Mouse (Mus musculus) thymus, adult 2 months (tissue): ENCODE measurements around the gene E130309D02Rik. TPM values are rescaled to one million over a fixed set of nuclear protein-coding genes. Genes with fewer than 3 reads are reported as not detected.

ENCODE experiments used
- DNase-seq: peaks from one replicate; pipeline ENCODE4 v3.0.0; 2021
- H3K27ac ChIP-seq: fragments of 200-500 bp; 2 replicates; pipeline ENCODE4 v1.5.1; 2012; ENCODE audit warnings: low read length, control low read depth; ENCODE audit not compliant: control insufficient read depth, insufficient read depth
- H3K27me3 ChIP-seq: fragments of 200-500 bp; 2 replicates; pipeline ENCODE4 v1.6.1; 2012; ENCODE audit warnings: mild to moderate bottlenecking, low read length, moderate library complexity, mixed read lengths; ENCODE audit not compliant: control insufficient read depth, insufficient read depth
- H3K36me3 ChIP-seq: fragments of 200-500 bp; 2 replicates; pipeline ENCODE4 v1.6.1; 2012; ENCODE audit warnings: mild to moderate bottlenecking, low read length, moderate library complexity; ENCODE audit not compliant: control insufficient read depth, insufficient read depth
- H3K4me1 ChIP-seq: fragments of 200-500 bp; replicated peaks from 2 replicates; pipeline ENCODE4 v1.6.1; 2012; ENCODE audit warnings: low read length; ENCODE audit not compliant: control insufficient read depth, insufficient read depth
- H3K4me3 ChIP-seq: fragments of 200-500 bp; 2 replicates; pipeline ENCODE4 v1.5.1; 2012; ENCODE audit warnings: mild to moderate bottlenecking, low read length, control low read depth, moderate library complexity; ENCODE audit not compliant: control insufficient read depth, insufficient read depth
- CTCF ChIP-seq: fragments of 200-500 bp; IDR thresholded peaks from 2 replicates; pipeline ENCODE4 v1.5.1; 2012; ENCODE audit warnings: mild to moderate bottlenecking, control low read depth, low read length, moderate library complexity, borderline replicate concordance; ENCODE audit not compliant: control insufficient read depth, poor library complexity, insufficient read depth; ENCODE audit errors: extremely low read depth
- POLR2A ChIP-seq: fragments of 200-500 bp; IDR thresholded peaks from 2 replicates; pipeline ENCODE4 v1.6.1; 2012; ENCODE audit warnings: mild to moderate bottlenecking, low read length, control low read depth, moderate library complexity; ENCODE audit not compliant: control insufficient read depth, poor library complexity, insufficient read depth; ENCODE audit errors: extremely low read depth
- WGBS: fragments of 180-500 bp; shearing (Covaris S2); methylation state at CpG from one replicate; pipeline ENCODE4 v1.1.7; 2018; 5-methylcytosine and 5-hydroxymethylcytosine counted together
- polyA plus RNA-seq: library from polyadenylated mRNA; depleted of rRNA; stranded (reverse); fragments of >200 nt; gene quantifications from 2 replicates; pipeline ENCODE4 v1.2.3, GENCODE M21; 2012

The E130309D02Rik gene
- polyA plus RNA-seq, 1 experiment = 65.3 TPM

- no peak for TF ChIP-seq CTCF
- no peak for TF ChIP-seq POLR2A
- 42% methylated on average over 17 of the region's 17 CpGs for WGBS
- H3K27me3 ChIP-seq = no peaks in the 10 kb centered on the region; the same call in 1 of the 2 replicates
- no peak within 1 kb of the TSS for H3K27ac ChIP-seq
- H3K36me3 ChIP-seq = no peaks in the 10 kb centered on the region
- no peak within 1 kb of the TSS for H3K4me3 ChIP-seq
- DNase-seq = no peak
- no peaks in the 10 kb centered on the region for H3K4me1 ChIP-seq
Measured at GRCm38 (mm10) chr5:143356686-143357388, 41.7 kb upstream of the E130309D02Rik start, which contains the start of gene Grid2ip. Grid2ip (plus strand) TSS chr5:143357338.

DNA sequence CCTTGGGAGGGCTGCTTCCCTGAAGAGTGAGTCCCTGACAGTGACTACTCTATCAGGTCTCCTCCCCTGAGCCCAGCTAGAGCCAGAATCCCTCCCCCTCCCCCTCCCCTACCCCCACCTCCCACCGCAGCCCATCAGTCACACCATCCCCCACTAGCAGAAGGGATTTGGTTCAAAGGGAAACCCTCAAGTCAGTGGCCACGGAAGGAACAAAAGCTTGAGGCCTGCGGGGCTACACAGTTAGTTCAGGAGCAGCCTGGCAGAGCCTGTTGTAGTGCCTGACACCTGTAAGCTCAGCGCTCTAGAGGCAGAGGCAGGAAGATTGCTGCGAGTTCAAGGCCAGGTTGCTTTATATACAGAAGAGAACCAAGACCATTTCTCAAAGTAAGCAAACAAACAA, 40.9 kb upstream of the E130309D02Rik start:
- Histone ChIP-seq H3K27ac (no peak overlapping the region), H3K4me1 (no peaks in the 10 kb centered on the region), H3K4me3 (no peak overlapping the region), H3K27me3 (no peaks in the 10 kb centered on the region; the same call in 1 of the 2 replicates), H3K36me3 (no peaks in the 10 kb centered on the region)
- WGBS = 36% methylated on average over 5 of the region's 5 CpGs
- no peak for DNase-seq
- TF ChIP-seq POLR2A = no peak
- TF ChIP-seq CTCF = no peak

DNA sequence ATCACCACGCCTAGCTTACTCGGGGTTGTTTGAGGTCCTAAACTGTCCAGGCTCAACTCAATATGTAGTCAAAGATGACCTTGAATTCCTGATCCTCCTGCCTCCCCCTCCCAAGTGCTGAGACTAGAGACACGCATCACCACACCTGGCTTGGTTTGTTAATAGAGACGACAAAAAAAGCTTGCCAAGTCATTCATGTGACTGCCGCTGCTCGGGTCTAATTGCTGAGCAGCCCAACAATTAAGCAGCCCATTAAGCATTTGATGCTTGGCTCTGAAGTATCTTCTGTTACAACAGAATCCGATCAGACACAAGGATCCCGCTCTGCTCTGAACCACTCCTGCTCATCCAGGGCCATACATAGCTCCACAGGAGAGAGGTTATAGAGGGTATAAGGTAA, 31.2 kb upstream of the E130309D02Rik start:
- Histone ChIP-seq H3K27ac (no peak overlapping the region), H3K27me3 (no peaks in the 10 kb centered on the region), H3K36me3 (no peaks in the 10 kb centered on the region), H3K4me1 (no peaks in the 10 kb centered on the region), H3K4me3 (no peak overlapping the region)
- WGBS = 84% methylated on average over 8 of the region's 8 CpGs
- TF ChIP-seq CTCF = no peak
- TF ChIP-seq POLR2A = no peak
- DNase-seq = no peak

- TF ChIP-seq CTCF (no peak), POLR2A (no peak)
- Histone ChIP-seq H3K4me1 (no peaks in the 10 kb centered on the region), H3K36me3 (no peaks in the 10 kb centered on the region), H3K27me3 (no peaks in the 10 kb centered on the region), H3K27ac (no peak overlapping the region), H3K4me3 (no peak overlapping the region)
- DNase-seq = no peak
- WGBS = 54% methylated on average over 6 of the region's 6 CpGs
Measured at GRCm38 (mm10) chr5:143339603-143340002, 24.4 kb upstream of the E130309D02Rik start.

DNA sequence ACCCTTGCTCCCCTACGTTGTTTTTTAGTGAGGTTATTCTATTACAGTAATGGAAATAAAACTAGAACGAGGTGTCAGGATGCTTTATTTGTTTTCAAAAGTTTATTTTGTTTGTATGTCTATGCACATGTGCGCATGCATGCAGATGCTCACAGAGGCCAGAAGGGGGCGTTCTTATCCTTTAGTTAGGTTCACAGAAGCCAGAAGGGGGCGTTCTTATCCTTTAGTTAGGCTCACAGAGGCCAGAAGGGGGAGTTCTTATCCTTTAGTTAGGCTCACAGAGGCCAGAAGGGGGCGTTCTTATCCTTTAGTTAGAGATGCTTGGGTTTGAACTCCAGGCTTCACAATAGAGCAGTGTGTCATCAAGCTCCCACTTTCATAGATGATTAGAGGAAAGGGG, 21.4 kb upstream of the E130309D02Rik start:
- no peak for DNase-seq
- WGBS = 67% methylated on average over 6 of the region's 6 CpGs
- no peak for TF ChIP-seq CTCF
- no peaks in the 10 kb centered on the region for H3K27me3 ChIP-seq
- H3K27ac ChIP-seq = no peak overlapping the region
- H3K4me1 ChIP-seq = no peaks in the 10 kb centered on the region
- no peak overlapping the region for H3K4me3 ChIP-seq
- no peaks in the 10 kb centered on the region for H3K36me3 ChIP-seq

DNA sequence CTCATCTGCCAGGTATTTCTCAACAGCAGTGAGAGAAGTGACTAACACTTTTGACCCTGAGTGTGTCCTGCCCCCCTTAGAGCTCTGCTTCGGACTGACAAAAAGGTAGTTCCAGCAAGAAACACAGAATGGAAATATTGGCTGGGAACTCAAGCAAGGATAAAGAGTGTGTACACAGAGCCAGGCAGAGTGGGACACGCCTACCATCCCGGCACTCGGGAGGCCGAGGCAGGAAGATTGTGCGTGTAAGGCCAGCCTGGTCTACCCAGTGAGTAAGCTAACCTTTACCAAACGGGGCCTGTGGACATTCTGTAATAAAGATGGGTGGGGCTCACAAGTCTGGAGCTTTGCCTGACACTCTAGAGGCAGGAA, 19.9 kb upstream of the E130309D02Rik start:
- no peaks in the 10 kb centered on the region for H3K36me3 ChIP-seq
- TF ChIP-seq CTCF = no peak
- TF ChIP-seq POLR2A = no peak
- no peak overlapping the region for H3K27ac ChIP-seq
- no peaks in the 10 kb centered on the region for H3K27me3 ChIP-seq
- no peaks in the 10 kb centered on the region for H3K4me1 ChIP-seq
- WGBS = 81% methylated on average over 7 of the region's 7 CpGs
- no peak for DNase-seq
- no peak overlapping the region for H3K4me3 ChIP-seq
